Mouse (Mus musculus) liver, adult 2 months (tissue): ENCODE data around the gene 1700017B05Rik. TPM values are rescaled to one million over a fixed set of nuclear protein-coding genes. Genes with fewer than 3 reads are reported as not detected.
"Not testable (repeated sequence)": the region's sequence is repeated elsewhere in the genome, so short reads cannot be mapped to it uniquely, and the experiment has no call there.

Experiments used
- DNase-seq: peaks from one replicate; pipeline ENCODE4 v3.0.0-alpha.2; 2011; ENCODE audit warnings: low read depth, low spot score; ENCODE audit errors: extremely low read depth
- H3K27ac ChIP-seq: fragments of 200-500 bp; replicated peaks from 2 replicates; pipeline ENCODE4 v1.5.1; 2012; ENCODE audit warnings: low read depth, mild to moderate bottlenecking, control low read depth, inconsistent platforms, low read length; ENCODE audit not compliant: insufficient read depth
- H3K27me3 ChIP-seq: fragments of 200-500 bp; 2 replicates; pipeline ENCODE4 v1.6.1; 2012; ENCODE audit warnings: mild to moderate bottlenecking, moderate library complexity, low read length, inconsistent platforms; ENCODE audit not compliant: control insufficient read depth, insufficient read depth
- H3K36me3 ChIP-seq: fragments of 200-500 bp; 2 replicates; pipeline ENCODE4 v1.6.1; 2012; ENCODE audit warnings: low read length, inconsistent platforms; ENCODE audit not compliant: control insufficient read depth, insufficient read depth
- H3K4me1 ChIP-seq: fragments of 200-500 bp; 2 replicates; pipeline ENCODE4 v1.6.1; 2011; ENCODE audit warnings: low read length; ENCODE audit not compliant: control insufficient read depth, insufficient read depth
- H3K4me3 ChIP-seq: fragments of 200-500 bp; 2 replicates; pipeline ENCODE4 v1.5.1; 2011; ENCODE audit warnings: low read depth, mild to moderate bottlenecking, control low read depth, low read length, moderate library complexity; ENCODE audit not compliant: insufficient read depth
- H3K79me2 ChIP-seq: fragments of 200-500 bp; 2 replicates; pipeline ENCODE4 v1.6.1; 2012; ENCODE audit warnings: inconsistent platforms, mild to moderate bottlenecking, low read length, moderate library complexity; ENCODE audit not compliant: control insufficient read depth, insufficient read depth
- H3K9ac ChIP-seq: fragments of 200-500 bp; 2 replicates; pipeline ENCODE4 v1.6.1; 2012; ENCODE audit warnings: low read depth, mild to moderate bottlenecking, control low read depth, inconsistent platforms, low read length
- CTCF ChIP-seq: fragments of 200-500 bp; IDR thresholded peaks from 2 replicates; pipeline ENCODE4 v1.5.1; 2011; ENCODE audit warnings: low read depth, low read length, control low read depth
- POLR2A ChIP-seq: fragments of 200-500 bp; IDR thresholded peaks from 2 replicates; pipeline ENCODE4 v1.6.1; 2011; ENCODE audit warnings: low read length, control low read depth; ENCODE audit not compliant: insufficient read depth; ENCODE audit errors: extremely low read depth
- WGBS: fragments of 180-500 bp; shearing (Covaris S2); methylation state at CpG from one replicate; pipeline ENCODE4 v1.1.7; 2018; 5-methylcytosine and 5-hydroxymethylcytosine counted together
- polyA plus RNA-seq: library from polyadenylated mRNA; depleted of rRNA; stranded (reverse); fragments of >200 nt; gene quantifications from 2 replicates; pipeline ENCODE4 v1.2.3, GENCODE M21; 2012; rRNA removed
- total RNA-seq: library from RNA; depleted of rRNA; stranded (reverse); fragments of >200 nt; gene quantifications from 2 replicates; pipeline ENCODE4 v1.2.3, GENCODE M21; 2014; rRNA removed

Gene 1700017B05Rik
- 1.7 and 4.4 TPM in 2 replicates for total RNA-seq
- 4.9 and 6.3 TPM in 2 replicates for polyA plus RNA-seq

GRCm38 (mm10) chr9:57261913-57262794, at the start of gene 1700017B05Rik:
1700017B05Rik (minus strand) TSS chr9:57262612.
- peak; percentile 42 for DNase-seq
- H3K27ac ChIP-seq = peak within 1 kb of the TSS; percentile 93
- peak within 1 kb of the TSS; percentile 98 for H3K9ac ChIP-seq
- peak; percentile 65 for TF ChIP-seq POLR2A
- peak; percentile 62 for TF ChIP-seq CTCF
- peak within 1 kb of the TSS; percentile 98 for H3K4me3 ChIP-seq
- H3K4me1 ChIP-seq = peaks cover 16% of the 10 kb centered on the region
- peaks cover 36% of the 10 kb centered on the region for H3K79me2 ChIP-seq
- WGBS = under 1% methylated on average over 76 of the region's 87 CpGs
- H3K27me3 ChIP-seq = no peaks in the 10 kb centered on the region
- H3K36me3 ChIP-seq = no peaks in the 10 kb centered on the region

- TF ChIP-seq CTCF (no peak), POLR2A (no peak)
- no peaks in the 10 kb centered on the region for H3K36me3 ChIP-seq
- H3K4me3 ChIP-seq = no peak overlapping the region
- H3K27me3 ChIP-seq = no peaks in the 10 kb centered on the region
- H3K9ac ChIP-seq = no peak overlapping the region
- WGBS = 98% methylated on average over 2 of the region's 2 CpGs
- no peak overlapping the region for H3K27ac ChIP-seq
- H3K4me1 ChIP-seq = peaks cover 10% of the 10 kb centered on the region; the same call in 1 of the 2 replicates
- H3K79me2 ChIP-seq = no peaks in the 10 kb centered on the region
- DNase-seq = no peak
These were observed 48.5 kb upstream of the 1700017B05Rik start for GRCm38 (mm10) chr9:57310895-57311294.

GRCm38 (mm10) chr9:57309353-57309752, 46.9 kb upstream of the 1700017B05Rik start:
- WGBS = 87% methylated on average over 4 of the region's 4 CpGs
- no peak for TF ChIP-seq POLR2A
- TF ChIP-seq CTCF = no peak
- no peak for DNase-seq
- Histone ChIP-seq H3K4me1 (peaks cover 10% of the 10 kb centered on the region; the same call in 1 of the 2 replicates), H3K27ac (no peak overlapping the region), H3K79me2 (no peaks in the 10 kb centered on the region), H3K4me3 (no peak overlapping the region), H3K9ac (no peak overlapping the region), H3K27me3 (no peaks in the 10 kb centered on the region), H3K36me3 (no peaks in the 10 kb centered on the region)

- Histone ChIP-seq H3K79me2 (no peaks in the 10 kb centered on the region), H3K4me1 (peaks cover under 1% of the 10 kb centered on the region; the same call in 1 of the 2 replicates), H3K27me3 (no peaks in the 10 kb centered on the region), H3K4me3 (no peak overlapping the region), H3K27ac (no peak overlapping the region), H3K36me3 (no peaks in the 10 kb centered on the region), H3K9ac (no peak overlapping the region)
- no peak for TF ChIP-seq CTCF
- no peak for DNase-seq
- WGBS = 76% methylated on average over 4 of the region's 4 CpGs
These were observed 45.0 kb upstream of the 1700017B05Rik start for GRCm38 (mm10) chr9:57307456-57307855.

- 98% methylated on average over 4 of the region's 4 CpGs for WGBS
- H3K4me3 ChIP-seq, H3K27me3 ChIP-seq, H3K79me2 ChIP-seq, H3K27ac ChIP-seq, DNase-seq, H3K36me3 ChIP-seq, H3K4me1 ChIP-seq, H3K9ac ChIP-seq: not testable (repeated sequence)
These were observed 42.3 kb upstream of the 1700017B05Rik start for GRCm38 (mm10) chr9:57304716-57305115.

- Histone ChIP-seq H3K36me3 (no peaks in the 10 kb centered on the region), H3K79me2 (no peaks in the 10 kb centered on the region), H3K9ac (no peak overlapping the region), H3K27ac (no peak overlapping the region), H3K27me3 (no peaks in the 10 kb centered on the region), H3K4me1 (peaks cover 4% of the 10 kb centered on the region), H3K4me3 (no peak overlapping the region)
- no peak for DNase-seq
- WGBS = 94% methylated on average over 2 of the region's 2 CpGs
- TF ChIP-seq POLR2A = no peak
These were observed 41.8 kb upstream of the 1700017B05Rik start for GRCm38 (mm10) chr9:57304251-57304650.
